Mouse (Mus musculus) cerebellum, adult 11-12 months (tissue): ENCODE data around the gene Cdk7.

ENCODE experiments used
- DNase-seq: peaks from one replicate; pipeline ENCODE4 v3.0.0; 2022

The Cdk7 gene

DNA sequence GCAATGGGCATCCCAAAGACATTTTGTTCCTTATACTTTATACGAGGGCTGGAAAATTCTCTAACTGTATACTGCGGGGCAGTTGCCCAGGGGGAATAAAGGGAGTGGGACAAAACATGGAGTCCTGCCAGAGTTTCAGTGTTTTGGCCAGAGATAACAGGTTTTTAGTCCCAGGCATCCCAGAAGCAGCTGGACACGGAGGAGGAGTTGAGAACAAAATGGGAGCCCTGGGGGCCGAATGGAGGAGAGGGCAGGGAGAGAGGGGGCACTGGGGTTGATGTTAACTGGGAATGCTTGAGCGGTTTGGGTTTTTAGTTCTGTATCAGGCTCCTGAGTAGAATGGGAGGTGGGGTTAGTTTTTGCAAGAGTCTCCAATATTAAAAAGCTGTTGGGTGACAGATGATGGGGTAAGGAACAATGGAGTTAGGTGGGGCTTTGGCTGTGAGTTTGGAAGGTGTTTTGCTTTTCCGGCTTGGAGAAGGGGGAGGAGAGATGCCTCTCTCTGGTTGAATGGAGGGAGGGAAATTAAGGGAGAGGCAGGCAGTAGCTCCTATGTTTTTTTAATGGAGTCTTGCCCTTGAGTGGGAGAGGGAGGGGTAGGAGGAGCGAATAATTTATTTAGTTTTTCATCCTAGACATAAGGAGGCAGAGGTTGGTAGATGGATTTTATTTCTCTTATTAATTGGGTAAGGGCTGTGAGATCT lies 6.5 kb downstream of the Cdk7 start:
- no peak for DNase-seq

DNA sequence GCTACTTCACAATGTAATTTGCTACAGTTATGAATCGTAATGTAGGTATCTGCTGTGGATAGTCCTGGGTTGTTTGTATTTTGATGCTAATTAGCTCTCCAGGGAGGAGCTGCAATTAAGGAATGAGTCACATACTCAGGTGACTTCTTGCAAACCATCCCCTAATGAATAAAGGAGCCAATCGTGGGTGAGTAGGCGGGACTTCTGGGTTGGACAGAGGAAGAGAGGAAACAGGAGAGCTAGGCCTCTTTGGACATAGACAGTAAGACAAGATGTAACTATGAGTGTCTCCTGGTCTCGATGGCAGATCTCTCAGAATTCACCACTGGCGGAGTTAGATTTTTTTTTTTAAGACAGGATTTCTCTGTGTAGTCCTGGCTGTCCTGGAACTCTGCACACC lies 9.1 kb downstream of the Cdk7 start:
- no peak for DNase-seq

DNA sequence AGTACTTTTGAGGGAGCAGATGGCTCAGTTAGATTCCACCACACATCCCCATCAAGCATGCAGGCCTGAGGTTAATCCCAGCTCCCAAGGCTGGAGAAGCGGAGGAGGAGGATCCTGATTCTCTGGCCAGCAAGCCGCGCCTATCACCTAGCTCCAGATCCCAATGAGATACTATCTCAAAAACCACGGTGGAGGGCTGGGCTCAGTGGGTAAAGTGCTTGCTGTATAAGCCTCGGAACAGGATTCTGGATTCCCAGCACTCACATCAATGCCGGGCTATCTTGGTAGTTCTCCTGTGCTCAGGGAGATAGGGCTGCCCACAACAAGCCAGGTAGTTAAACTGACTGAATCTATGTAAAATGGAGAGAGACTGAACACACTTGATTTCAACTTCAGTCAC lies 15.3 kb downstream of the Cdk7 start:
- DNase-seq = no peak

DNA sequence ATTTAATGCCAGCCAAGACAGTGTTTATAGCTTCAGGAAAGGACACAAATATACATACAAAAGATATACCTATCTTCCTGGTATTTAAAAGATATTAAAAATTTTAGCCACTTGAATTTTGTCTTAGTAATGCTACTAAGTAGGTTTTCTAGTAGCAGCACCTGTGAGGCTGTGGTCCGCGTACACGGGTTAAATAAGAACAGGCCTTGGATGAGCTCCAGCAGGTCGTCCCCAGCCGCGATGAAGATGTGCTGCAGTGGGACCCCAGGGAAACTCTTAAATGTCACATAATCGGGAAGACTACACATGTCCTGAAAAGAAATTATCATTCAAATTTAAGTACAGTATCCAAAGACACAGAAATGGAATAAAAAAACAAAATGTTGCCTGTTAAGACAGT lies 24.5 kb downstream of the Cdk7 start:
- no peak for DNase-seq

DNA sequence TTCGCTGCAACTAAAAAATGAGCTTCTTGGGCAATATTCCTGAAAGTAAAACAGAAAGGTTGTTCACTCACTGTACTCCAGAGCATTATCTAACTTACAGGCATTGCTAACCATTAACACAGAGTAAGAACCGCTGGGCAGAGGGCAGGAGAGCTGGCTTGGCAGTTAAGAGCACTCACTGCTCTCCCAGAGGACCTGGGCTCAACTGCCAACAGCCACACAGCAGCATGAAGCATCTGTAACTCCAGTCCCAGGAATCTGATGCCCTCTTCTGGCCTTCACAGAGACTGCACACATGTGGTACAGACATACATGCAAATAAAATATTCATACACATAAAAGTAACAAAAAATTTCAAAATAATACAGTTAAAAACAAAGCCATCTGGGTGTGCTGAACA lies 27.3 kb downstream of the Cdk7 start:
- DNase-seq = no peak

DNA sequence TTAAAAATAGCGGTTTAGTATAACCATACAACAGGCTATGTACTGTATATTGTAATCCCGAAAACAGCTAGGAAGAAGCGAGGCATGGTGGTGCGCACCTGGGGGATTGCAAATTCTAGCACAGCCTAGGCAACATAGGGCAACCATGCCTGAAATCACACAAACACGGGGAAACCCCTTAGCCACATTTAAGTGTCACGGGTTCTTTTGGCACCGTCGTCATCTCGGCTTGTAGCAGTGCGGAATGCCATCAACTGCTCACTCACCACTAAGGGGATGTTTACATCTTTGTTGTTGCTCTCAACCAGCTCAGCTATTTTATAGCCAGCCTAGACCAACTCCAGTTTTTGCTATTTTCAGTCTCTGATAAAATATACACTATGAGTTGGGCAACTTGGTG lies 31.9 kb downstream of the Cdk7 start:
- DNase-seq = no peak

DNA sequence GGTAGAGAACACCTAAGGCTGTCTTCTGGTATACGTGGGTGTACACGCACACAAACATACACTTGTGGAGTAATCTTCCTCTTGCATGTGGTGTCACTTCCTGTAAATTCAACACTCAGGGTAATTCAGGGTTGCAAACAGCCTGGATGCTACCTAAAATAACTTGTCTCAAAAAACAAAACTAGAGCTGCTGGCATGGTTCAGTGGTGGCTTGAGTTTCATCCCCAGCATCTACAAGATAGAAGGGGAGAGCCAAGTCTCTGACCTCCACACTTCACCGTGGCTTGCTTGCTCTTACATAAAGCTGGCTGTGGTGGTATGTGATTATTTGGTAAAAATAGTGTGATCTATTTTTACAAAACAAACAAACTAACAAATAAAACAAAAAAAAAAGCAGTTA lies 33.2 kb downstream of the Cdk7 start:
- DNase-seq = no peak

DNA sequence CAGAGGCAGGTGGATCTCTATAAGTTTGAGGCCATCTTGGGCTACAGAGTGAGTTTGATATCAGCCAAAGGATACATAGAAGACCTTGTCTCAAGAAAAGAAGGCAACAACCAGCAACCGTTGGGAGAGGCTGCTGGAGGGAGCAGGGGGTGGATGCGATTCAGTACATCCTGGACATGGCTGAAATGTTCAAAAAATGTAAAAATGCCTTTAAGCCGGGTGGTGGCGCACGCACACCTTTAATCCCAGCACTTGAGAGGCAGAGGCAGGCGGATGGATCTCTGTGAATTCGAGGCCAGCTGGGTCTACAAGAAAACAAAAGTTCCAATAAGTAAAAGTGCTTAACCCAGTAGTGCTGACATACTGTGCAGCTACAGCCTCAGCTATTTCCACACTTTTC lies 43.2 kb downstream of the Cdk7 start:
- DNase-seq = no peak

DNA sequence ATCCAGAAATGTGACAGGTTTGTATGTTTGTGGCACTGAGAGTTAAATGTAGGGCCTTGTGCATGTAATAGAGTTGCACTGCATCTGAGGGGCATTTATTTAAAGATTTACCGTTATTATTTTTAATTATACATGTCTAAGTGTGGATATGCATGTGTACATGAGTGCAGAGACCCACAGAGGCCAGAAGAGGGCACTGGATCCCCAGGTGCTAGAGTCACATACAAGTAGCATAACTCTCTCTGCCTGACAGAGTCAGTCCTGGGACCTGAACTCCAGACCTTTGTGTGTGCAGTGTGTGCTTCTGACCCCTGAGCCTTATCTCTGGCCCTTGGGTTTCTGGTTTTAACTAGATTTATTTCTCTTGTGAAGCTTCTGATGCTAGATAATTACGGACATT lies 46.4 kb downstream of the Cdk7 start:
- DNase-seq = no peak

DNA sequence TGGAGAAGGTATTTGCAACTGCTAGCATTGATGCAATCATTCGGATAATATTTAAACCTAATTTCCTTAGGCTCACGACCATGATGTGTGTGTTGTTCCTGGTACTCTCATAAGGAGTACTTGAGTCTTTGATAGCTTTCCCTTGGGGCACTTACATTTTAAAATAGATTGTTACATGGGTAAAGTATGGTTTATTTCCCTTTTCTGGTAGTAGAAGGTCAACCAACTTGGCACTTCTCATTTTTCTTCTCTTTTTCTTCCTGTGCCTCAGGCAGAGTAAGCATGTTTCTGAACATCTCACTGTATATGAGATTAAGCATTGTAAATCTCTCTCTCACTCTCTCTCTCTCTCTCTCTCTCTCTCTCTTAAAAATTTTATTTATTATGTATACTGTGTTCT lies 47.9 kb downstream of the Cdk7 start:
- DNase-seq = no peak

DNA sequence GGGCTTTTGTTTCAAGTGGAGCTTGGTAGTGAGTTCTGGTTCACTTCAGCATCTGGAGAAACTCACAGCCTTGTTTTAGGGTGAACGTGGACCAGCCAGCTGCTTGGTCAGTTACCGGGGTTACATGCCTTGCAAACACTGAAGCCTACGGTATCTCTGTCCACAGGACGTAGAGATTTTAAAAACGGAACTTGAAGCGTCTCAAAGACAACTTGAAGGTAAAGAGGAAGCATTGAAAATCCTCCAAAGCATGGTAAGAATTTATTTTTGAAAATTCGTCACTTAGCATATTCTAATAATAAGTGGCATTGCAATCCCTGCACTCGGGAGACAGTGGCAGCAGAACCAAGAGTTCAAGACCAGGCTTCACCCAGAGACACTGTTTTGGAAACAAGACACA lies 49.1 kb downstream of the Cdk7 start:
- DNase-seq = no peak

DNA sequence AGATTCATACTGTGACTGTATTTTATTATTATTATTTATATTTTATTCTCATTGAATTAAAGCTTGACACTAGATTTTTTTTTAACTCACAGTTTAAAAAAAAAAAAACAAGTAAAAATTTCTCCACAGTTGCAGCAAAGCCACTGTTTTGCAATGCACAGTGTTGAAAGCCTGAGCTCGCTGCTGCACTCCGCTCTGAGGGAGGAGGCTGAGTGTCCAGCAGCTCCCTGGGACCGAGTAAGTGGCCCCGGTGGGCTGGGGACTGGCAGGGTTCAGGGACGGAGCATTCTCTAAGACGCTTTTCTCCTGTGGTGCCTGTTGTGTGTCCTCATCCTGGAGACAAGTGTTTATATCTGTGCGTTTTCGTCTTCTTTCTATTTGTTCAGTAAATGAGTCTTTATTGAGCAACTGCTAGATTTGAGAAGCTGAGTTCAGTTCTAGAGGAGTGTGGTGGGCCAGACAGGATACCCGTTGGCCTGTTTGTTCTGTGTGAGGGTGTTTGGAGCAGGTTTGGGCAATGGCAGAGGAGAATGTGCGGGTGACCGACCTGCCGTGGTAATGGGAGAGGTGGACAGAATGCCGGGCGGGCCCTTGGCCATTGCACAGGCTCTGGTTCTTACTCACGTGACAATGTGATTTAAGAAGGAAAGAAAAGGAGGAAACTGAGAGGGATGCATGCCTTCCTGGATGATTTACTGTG lies 54.7 kb downstream of the Cdk7 start:
- DNase-seq = no peak

DNA sequence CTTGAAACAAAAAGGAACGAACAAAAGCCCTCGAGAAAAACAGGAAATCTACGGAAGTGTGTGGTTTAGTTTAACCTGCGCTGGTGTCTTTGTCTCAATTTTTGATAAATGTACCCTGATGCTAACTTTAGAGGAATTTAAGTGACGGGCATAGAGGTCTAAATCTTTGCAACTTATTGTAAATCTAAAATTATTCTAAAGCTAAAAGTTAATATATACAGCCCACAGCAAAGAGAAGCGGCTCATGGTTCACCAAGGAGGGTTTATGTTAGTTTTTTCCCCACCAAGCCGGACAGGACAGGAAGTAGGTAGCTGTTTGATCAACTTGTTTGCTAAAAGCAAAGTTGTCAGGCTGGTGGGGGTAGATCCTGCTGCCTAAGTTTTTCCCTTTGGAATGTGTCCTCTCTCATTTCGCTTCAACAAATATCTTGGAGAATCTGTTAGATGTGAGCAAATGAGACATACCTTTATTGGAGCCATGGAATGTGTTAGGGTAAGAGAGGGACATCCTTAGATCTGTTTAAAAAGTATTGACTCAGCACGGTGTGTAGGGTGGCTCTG lies 60.5 kb downstream of the Cdk7 start:
- DNase-seq = no peak

DNA sequence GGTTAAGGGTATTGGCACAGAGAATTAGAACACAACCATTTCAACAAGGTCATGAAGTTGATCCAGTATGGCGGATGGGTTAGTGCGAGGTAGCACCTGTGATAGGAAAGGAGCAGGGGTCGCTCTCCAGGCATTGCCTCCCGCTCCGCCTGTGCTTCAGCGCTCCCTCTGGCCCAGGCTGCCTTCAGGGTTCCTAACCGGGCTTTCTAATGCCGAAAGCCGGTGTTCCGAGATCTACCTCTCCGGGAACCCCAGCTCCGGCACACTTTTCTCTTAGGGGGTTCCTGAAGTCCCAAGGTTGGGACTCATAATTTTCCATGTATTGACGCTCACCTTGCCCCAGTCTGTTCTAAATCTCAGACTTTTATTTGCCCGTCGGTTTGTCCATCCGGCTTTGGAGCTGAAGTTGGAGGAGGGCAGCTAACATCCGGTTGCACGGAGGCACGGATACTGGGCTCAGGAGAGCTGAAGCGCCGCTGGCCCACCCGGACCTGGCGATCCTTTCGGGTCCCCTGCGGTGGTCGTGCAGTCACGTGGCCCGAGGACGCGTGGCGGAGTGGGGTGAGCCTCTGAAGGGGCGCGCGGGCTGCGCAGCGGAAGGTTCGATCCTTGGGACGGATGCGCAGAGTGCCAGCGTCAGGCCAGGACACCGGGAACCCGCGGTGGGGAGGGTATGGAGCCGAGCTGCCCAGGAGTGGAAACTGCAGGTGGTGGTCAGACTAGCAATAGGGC lies 61.3 kb downstream of the Cdk7 start, which contains the start of gene Ccdc125:
Gene Ccdc125 (plus strand): TSS at position 427 of the 732 bp plus-strand sequence.
- DNase-seq = no peak

DNA sequence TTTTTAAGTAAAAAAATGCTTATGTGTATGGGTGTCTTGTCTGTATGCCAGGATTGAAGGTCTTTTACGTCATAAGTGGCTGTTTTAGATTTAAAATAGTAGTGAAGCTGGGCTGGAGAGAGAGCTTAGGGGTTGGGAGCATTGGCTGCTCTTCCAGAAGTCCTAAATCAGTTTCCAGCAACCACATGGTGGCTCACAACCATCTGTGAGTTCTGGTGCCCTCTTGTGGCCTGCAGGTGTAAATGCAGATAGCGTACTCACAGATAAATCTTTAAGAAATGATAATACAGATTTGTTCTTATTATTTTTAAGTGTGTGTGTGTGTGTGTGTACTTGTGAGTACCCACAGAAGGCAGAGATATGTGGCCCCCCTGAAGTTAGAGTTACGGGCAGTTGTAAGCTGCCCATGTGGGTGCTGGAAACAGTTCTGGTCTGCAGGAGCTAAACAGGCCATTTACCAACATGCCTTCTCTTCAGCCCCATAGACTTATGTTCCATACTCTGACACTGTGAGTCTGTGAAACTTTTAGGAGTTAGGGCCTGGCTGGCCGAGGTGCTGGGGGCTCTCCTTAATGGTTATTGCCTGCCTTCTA lies 70.8 kb downstream of the Cdk7 start:
- DNase-seq = peak; percentile 28

DNA sequence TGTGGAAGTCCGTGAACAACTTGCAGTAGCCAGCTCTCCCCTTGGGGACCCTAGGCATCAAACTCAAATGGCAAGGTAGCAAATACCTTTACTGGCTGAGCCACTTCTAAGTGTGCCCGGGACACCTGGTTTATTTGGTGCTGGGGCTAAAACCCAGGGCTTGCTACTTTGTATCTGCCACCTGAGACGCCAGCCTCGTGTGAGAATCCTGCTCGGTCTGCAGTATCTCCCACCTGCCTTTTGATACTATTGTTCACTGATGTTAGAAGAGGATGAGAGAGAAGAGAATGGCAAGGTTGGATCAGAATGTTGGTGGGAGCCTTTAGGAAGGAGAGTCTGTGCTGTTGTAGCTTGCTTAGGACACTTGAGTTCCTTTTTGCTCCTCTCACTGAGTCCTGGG lies 72.6 kb downstream of the Cdk7 start:
- DNase-seq = no peak
